Comparison of ENCODE assay signal across 10 mouse cellular contexts in genomic region chr2:19703670-19704069, GRCm38 (mm10). TPM values are rescaled to one million over a fixed set of nuclear protein-coding genes. Genes with fewer than 3 reads are reported as not detected.
DNase-seq lines count a peak whose midpoint lies in the region; ATAC-seq and TF ChIP-seq lines count a peak whose summit lies in the region.
"Had no signal": no experiment of that assay in that cellular context is flagged by ENCODE, and none has a peak within 500 bp of the region (broad histone marks: within the 10 kb centered on the region; RNA-seq: fewer than 3 reads in every experiment).

No protein-coding gene starts in this region.

- intact Hi-C loops in heart, postnatal 14 days (cut with DNase I) = loop anchor here (5.0 kb wide), 1 partner anchor 41 kb away; no protein-coding TSS in a partner anchor

- no peak for TF ChIP-seq POLR2A in cerebellum, adult 2 months (IDR thresholded peaks at IDR 0.05; ENCODE audit: borderline replicate concordance, insufficient read depth, low read length)

- ATAC-seq in megakaryocyte-erythroid progenitor cell, adult 5-6 weeks (replicated peaks; ENCODE audit: low FRiP score, low TSS enrichment, poor library complexity, severe bottlenecking) = no peak

- WGBS in cerebellum, adult 2 months = 12% methylated on average over 4 of the region's 4 CpGs

- H3K4me3 ChIP-seq in cerebellum, adult 2 months (replicated peaks; ENCODE audit: insufficient read depth, low read depth, low read length) = no peak overlapping the region
- H3K4me3 ChIP-seq: hindbrain, embryonic 12.5 days had no signal

- H3K27me3 ChIP-seq in cerebellum, adult 2 months (ENCODE audit: control insufficient read depth, insufficient read depth, low read length) = no peaks in the 10 kb centered on the region
- H3K27me3 ChIP-seq: hindbrain, embryonic 12.5 days had no signal

- peak; percentile 48 to 76 for DNase-seq in cerebellum, adult 2 months
- no peak for DNase-seq in cerebellum, postnatal 4 days (ENCODE audit: low spot score in 2 of 2)
- DNase-seq in thymus, postnatal 14 days = peak; percentile 0
- no peak for DNase-seq in thymus, postnatal 25 days
- DNase-seq in heart, postnatal 14 days = peak; percentile 53 to 75
- no peak for DNase-seq in ovary, adult 18-20 months (ENCODE audit: low spot score)
- no peak for DNase-seq in urinary bladder, postnatal 10 days (ENCODE audit: low spot score)
- DNase-seq: B cell, adult 2 months had no signal

- H3K4me1 ChIP-seq in cerebellum, adult 2 months (ENCODE audit: control insufficient read depth, insufficient read depth, low read length) = peaks cover 5% of the 10 kb centered on the region; the same call in 1 of the 2 replicates
- H3K4me1 ChIP-seq: hindbrain, embryonic 12.5 days had no signal

- TF ChIP-seq CTCF in cerebellum, adult 2 months (IDR thresholded peaks at IDR 0.05; ENCODE audit: borderline replicate concordance, insufficient read depth, low read depth, low read length) = no peak

- no peak overlapping the region for H3K27ac ChIP-seq in cerebellum, adult 2 months (ENCODE audit: insufficient read depth, low read length)
- H3K27ac ChIP-seq: hindbrain, embryonic 12.5 days had no signal

RNA-seq across cellular contexts. Expression of gene Otud1, which starts 46.1 kb away (rescaled TPM):
- 6.3 and 6.6 TPM in 2 replicates for polyA plus RNA-seq in cerebellum, adult 2 months (2012; rRNA removed)
- 10 to 100 TPM; 15.7 to 17.7 TPM for total RNA-seq in heart, postnatal 14 days (2021)
- total RNA-seq in megakaryocyte-erythroid progenitor cell, adult 5-6 weeks (2014; fragmentation: Nextera tagmentation) = 2.5 and 2.7 TPM in 2 replicates
- 5.9 and 6.1 TPM in 2 replicates for total RNA-seq in megakaryocyte-erythroid progenitor cell, adult 5-6 weeks (2017)

Comparison
In these comparisons a context has a peak if more than half of its experiments do, and no peak if none do; other contexts are left out.
1. DNase-seq: peak in cerebellum, adult 2 months (2 of 2), thymus, postnatal 14 days (single experiment) and heart, postnatal 14 days (2 of 2); none in cerebellum, postnatal 4 days (0 of 2), thymus, postnatal 25 days (single experiment), ovary, adult 18-20 months (single experiment) and urinary bladder, postnatal 10 days (single experiment).